Mouse (Mus musculus): ENCODE measurements around the gene Oscar. TPM values are rescaled to one million over a fixed set of nuclear protein-coding genes. Genes with fewer than 3 reads are reported as not detected.

Oscar gene
- polyA plus RNA-seq (2016; fragmentation: Nextera tagmentation; extraction: Ambion mirVana) = 0.08 TPM in 1 of 2 replicates, not detected in the other

DNA sequence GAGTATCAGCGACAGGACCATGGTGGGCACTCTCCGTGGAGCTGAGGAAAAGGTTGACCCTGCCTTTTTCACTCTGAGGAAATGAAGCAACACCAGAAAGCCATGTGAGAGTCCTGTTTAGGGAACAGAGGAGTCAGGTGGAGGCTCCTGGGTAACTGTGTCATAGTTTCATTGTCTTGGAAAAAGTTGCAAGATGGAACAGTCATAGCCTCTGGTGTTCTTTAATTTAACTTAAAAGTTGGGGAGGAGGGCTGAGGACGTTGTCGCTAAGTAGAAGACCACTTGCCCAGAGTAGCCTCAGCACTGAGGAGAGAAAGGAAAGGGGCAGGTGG lies at the start of gene Oscar:
Gene Oscar, minus strand, starts transcription at position 101 of the 332 bp plus-strand sequence.
- Histone ChIP-seq H3K27ac (no peak within 1 kb of the TSS), H3K4me3 (peak within 1 kb of the TSS; percentile 82), H3K9me3 (replicated peaks) (no peaks in the 10 kb centered on the region), H3K9ac (no peak within 1 kb of the TSS), H3K27me3 (replicated peaks) (peaks cover 6% of the 10 kb centered on the region; the same call in 1 of the 2 replicates), H3K36me3 (peaks cover 24% of the 10 kb centered on the region), H3K4me1 (peaks cover 31% of the 10 kb centered on the region), H3K4me2 (peak within 1 kb of the TSS; percentile 86)
- WGBS (ENCODE audit: insufficient replicate concordance) = 63% methylated on average over 4 of the region's 4 CpGs
- ATAC-seq = no peak

DNA sequence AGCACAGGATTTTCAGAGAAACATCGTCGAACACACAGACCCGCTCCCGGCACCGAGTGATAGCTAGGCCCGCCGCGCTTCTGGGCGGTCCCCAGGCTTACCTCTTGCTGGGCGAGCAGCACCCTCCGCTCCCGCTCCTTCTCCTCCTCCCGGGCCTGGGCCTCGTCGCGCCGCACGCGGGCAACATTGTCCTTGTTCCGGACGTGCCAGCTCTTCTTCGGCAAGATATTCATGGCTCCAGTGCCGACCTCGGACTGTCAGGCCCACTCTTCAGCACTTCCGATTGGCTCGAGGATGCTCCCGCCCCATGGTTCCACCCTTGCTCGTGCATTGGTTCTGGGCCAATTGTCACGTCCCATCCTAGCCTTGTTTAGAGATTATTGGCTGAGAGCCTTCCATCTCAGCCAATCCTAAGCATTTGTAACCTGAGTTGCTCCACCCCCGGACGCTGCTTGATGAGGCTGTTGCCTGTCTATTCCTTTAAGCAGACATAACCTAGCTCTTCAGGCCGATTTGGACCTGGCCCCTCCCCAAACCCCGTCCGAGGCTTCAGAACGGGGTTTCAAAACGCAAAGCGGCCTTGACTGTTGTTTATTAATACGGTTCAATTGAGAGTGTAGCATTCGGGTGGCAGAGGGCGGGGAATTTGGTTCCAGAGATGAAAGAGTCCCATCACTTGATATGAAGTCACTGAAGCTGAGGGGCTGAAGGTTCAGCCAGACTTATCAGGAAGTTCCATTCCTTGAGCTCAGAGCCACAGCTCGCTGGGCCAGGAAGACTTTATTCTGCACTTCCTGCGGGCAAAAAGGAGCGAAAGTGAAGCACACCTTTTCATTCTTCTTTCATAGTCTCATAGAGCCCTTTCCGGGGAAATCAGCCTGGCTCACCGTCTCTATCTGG lies 49.5 kb upstream of the Oscar start, which contains the start of gene Leng1:
Gene Leng1, minus strand, starts transcription at position 626 of the 900 bp plus-strand sequence.
- H3K9me3 ChIP-seq (replicated peaks) = no peaks in the 10 kb centered on the region
- H3K36me3 ChIP-seq = peaks cover 32% of the 10 kb centered on the region
- H3K4me3 ChIP-seq = peak within 1 kb of the TSS; percentile 78
- peak within 1 kb of the TSS; percentile 93 for H3K27ac ChIP-seq
- peaks cover 43% of the 10 kb centered on the region for H3K4me1 ChIP-seq
- 2% methylated on average over 45 of the region's 45 CpGs for WGBS (ENCODE audit: insufficient replicate concordance)
- ATAC-seq = peak; percentile 98
- no peaks in the 10 kb centered on the region for H3K27me3 ChIP-seq (replicated peaks)
- H3K9ac ChIP-seq = peak within 1 kb of the TSS; percentile 84
- H3K4me2 ChIP-seq = peak within 1 kb of the TSS; percentile 91

DNA sequence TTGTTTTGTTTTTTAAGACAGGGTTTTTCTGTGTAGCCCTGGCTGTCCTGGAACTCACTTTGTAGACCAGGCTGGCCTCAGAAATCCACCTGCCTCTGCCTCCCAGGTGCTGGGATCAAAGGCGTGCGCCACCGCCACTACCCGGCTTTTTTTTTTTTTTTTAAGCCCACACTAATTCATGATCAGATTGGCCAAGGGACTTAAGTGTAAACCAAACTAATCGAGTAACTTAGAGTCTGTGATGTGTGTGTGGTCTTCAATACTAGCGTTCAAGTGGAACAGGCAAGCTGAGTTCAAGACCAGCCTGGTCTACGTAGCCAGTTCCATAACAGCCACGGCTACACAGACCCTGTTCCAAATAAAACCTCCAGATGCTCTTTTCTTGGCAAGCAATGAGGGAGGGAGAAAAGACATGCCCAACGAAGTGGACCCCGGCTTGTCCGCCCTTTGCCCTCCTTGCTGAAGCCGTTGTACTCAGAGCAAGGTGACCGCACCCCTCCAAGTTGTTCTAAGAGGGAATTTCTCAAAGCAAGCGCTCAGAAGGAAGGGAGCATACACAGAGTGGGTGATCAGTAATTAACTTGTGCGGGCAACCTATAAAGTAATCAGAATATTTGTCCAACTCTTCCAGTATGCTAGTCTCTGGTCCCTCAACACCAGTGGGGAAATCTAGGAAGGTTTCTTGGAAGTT lies 48.7 kb upstream of the Oscar start:
- no peaks in the 10 kb centered on the region for H3K9me3 ChIP-seq (replicated peaks)
- H3K4me2 ChIP-seq = peak overlapping the region; percentile 91
- peak overlapping the region; percentile 78 for H3K4me3 ChIP-seq
- H3K27ac ChIP-seq = peak overlapping the region; percentile 93
- peak overlapping the region; percentile 84 for H3K9ac ChIP-seq
- H3K27me3 ChIP-seq (replicated peaks) = no peaks in the 10 kb centered on the region
- peaks cover 43% of the 10 kb centered on the region for H3K4me1 ChIP-seq
- WGBS (ENCODE audit: insufficient replicate concordance) = 19% methylated on average over 15 of the region's 15 CpGs
- peaks cover 40% of the 10 kb centered on the region for H3K36me3 ChIP-seq
- peak; percentile 36; the same call in 1 of the 2 replicates for ATAC-seq

DNA sequence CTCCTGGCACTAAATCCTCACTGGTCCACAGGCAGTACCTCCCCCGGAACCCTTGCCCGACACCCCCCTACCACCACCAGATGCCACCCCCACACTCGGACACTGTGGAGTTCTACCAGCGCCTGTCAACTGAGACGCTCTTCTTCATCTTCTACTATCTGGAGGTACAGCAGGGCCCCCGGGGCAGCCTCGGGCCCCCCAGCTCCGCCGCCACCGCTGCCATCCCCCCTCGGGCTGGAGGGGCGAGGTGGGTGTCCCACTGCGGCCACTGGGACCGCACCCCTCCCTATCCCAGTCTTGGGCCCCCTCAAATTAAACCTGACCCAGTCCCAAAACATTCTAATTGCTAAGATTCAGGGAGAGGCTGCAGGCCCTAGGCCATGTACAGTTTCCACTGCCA lies 42.6 kb upstream of the Oscar start:
- H3K36me3 ChIP-seq = peaks cover 100% of the 10 kb centered on the region
- no peaks in the 10 kb centered on the region for H3K9me3 ChIP-seq (replicated peaks)
- WGBS (ENCODE audit: insufficient replicate concordance) = 85% methylated on average over 14 of the region's 14 CpGs
- H3K27me3 ChIP-seq (replicated peaks) = no peaks in the 10 kb centered on the region
- H3K4me3 ChIP-seq = no peak overlapping the region
- H3K27ac ChIP-seq = no peak overlapping the region
- ATAC-seq = no peak
- no peak overlapping the region for H3K9ac ChIP-seq
- peaks cover 13% of the 10 kb centered on the region for H3K4me1 ChIP-seq
- no peak overlapping the region for H3K4me2 ChIP-seq

DNA sequence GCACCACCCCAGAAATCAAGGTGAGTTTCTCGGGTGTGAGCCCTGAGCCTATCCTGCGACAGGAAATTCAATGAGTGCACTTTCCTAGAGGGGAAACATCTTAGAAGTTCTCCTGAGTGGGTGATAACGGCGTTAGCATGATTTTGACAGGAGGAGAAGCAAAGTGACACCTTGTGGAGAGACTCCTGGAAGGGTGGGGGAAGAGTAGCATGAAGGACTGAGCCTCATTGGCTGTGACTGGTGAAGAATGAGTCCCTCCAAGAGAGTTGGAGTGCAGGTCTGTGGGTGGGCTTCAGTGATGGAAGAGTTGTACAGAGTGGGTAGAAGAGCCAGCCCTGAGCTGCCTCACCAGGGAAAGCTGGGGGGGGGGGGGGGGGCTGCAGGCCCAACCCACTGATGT lies 41.0 kb upstream of the Oscar start:
- Histone ChIP-seq H3K27me3 (replicated peaks) (no peaks in the 10 kb centered on the region), H3K4me3 (no peak overlapping the region), H3K4me2 (no peak overlapping the region), H3K9ac (no peak overlapping the region), H3K4me1 (0 out of 2 replicates have a peak, but pooled peaks cover 3% of the 10 kb centered on the region), H3K9me3 (replicated peaks) (no peaks in the 10 kb centered on the region), H3K36me3 (peaks cover 100% of the 10 kb centered on the region), H3K27ac (no peak overlapping the region)
- 83% methylated on average over 4 of the region's 4 CpGs for WGBS (ENCODE audit: insufficient replicate concordance)
- ATAC-seq = no peak

DNA sequence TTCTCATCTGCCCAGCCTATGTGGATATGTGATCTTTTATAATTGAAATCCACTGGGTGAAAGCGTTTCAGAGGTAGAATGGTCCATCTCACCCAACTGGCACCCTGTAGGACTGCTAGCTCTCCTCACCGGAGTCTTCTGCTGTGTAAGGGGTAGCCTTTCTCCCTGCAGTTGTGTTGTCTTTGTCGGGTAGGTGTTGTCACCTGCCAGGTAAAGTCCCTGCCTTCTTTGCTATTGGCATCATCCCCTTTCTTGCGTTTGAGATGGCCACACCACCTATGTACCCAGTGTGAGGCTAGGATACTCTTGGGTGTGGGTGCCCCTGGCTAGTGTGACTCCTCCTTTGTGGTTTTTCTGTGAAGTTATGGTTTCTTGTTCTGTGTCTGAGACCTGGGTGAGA lies 30.7 kb upstream of the Oscar start:
- peak overlapping the region; percentile 97 for H3K4me3 ChIP-seq
- 52% methylated on average over 4 of the region's 4 CpGs for WGBS (ENCODE audit: insufficient replicate concordance)
- H3K27ac ChIP-seq = peak overlapping the region; percentile 90; the same call in 1 of the 2 replicates

DNA sequence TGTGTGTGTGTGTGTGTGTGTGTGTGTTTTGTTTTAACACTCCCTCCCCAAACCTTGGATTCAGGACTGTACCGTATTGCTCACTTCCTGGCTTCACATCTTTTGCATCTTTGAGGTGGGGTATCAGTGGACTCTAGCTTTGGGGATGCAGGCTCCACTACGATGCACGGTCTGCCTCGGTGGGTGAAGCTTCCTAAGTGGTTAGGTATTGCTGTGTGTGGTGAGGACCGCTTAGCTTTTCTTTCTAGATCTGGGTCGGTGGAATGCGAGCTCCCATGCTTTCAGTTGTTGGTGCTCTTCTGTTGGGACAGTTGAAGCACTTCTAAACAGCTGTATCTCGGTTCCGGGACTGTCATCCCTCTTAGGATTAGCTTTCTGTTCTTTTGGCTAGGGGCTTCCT lies 30.2 kb upstream of the Oscar start:
- WGBS (ENCODE audit: insufficient replicate concordance) = 12% methylated on average over 9 of the region's 9 CpGs
- peak overlapping the region; percentile 99 for H3K9ac ChIP-seq
- no peaks in the 10 kb centered on the region for H3K9me3 ChIP-seq (replicated peaks)
- no peak for ATAC-seq
- peaks cover 57% of the 10 kb centered on the region for H3K36me3 ChIP-seq
- H3K4me2 ChIP-seq = peak overlapping the region; percentile 84
- peak overlapping the region; percentile 97 for H3K4me3 ChIP-seq
- peak overlapping the region; percentile 90 for H3K27ac ChIP-seq
- H3K27me3 ChIP-seq (replicated peaks) = no peaks in the 10 kb centered on the region
- peaks cover 50% of the 10 kb centered on the region for H3K4me1 ChIP-seq

More for the DNA sequence above, 30.7 kb upstream of the Oscar start:
- ATAC-seq = no peak
- peak overlapping the region; percentile 84 for H3K4me2 ChIP-seq
- peaks cover 50% of the 10 kb centered on the region for H3K4me1 ChIP-seq
- H3K9me3 ChIP-seq (replicated peaks) = no peaks in the 10 kb centered on the region
- H3K9ac ChIP-seq = peak overlapping the region; percentile 99
- peaks cover 57% of the 10 kb centered on the region for H3K36me3 ChIP-seq
- no peaks in the 10 kb centered on the region for H3K27me3 ChIP-seq (replicated peaks)

DNA sequence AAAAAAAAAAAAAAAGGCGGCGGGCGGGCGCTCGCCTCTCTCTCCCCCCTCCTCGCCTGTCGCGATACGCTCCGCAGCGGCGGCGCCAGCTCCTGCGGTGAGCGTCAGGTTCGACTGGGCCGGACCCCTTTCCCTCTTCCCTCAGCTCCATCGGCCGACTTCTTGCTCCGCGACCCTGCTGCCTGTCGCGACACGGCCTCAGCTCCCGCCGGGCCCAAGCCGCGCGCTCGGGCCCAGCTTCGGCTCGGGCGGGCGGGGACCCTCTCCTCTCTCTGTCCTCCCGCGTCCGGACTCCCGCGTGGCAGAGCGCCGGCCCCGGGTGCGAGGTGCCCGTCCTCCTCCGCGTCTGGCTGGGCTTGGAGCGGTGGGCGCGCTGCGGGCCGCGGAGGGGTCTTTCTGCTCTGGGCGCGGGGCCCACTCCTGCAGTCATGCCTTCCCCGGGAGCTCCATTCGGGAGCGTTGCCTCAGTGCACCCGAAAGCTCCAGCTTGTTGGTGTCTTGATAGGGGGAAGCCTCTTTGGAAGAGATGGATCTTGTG lies 29.6 kb upstream of the Oscar start:
- Histone ChIP-seq H3K4me2 (peak overlapping the region; percentile 84), H3K4me3 (peak overlapping the region; percentile 97), H3K9me3 (replicated peaks) (no peaks in the 10 kb centered on the region), H3K36me3 (peaks cover 57% of the 10 kb centered on the region), H3K27ac (peak overlapping the region; percentile 90), H3K9ac (peak overlapping the region; percentile 99), H3K27me3 (replicated peaks) (no peaks in the 10 kb centered on the region), H3K4me1 (peaks cover 50% of the 10 kb centered on the region)
- WGBS (ENCODE audit: insufficient replicate concordance) = under 1% methylated on average over 54 of the region's 58 CpGs
- no peak for ATAC-seq

DNA sequence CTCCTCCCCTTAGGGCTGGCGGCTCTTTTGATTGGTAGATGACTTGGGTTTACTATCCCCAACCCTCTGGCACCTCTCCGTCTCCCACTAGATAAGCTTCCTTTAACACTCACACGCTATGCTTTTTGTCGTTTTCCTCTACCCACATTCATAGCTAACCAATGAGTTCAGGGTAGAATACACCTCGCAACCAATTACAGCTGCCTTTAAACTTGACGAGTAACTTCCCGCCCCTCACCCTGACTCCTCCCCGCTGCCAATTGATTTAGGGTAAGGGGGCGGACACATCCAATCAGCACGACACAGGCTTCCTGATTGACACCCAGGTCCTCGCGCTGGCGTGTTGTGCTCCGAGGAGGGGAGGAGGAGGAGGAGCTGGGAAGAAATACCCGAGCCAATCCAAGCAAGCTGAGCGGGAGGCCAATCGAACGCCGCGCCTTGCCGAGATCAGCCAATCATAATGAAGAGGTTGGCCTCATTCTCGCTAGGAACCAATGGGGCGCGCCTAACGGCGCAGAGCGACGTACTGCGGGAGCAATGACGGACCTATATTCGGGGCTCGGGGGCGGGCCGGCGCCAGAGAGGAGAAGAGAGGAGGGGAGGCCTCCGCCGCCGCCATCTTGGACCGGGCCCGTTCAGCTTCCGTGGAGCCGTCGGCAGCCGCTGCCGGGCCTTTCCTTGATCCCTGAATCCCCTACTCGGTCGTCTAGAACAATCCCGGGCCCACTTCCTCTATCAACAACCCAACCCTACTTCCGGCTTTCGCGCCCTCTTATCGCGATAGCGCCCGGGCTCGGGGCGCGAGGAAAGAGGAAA lies 28.9 kb upstream of the Oscar start, which contains the start of gene Cnot3:
Gene Cnot3, plus strand, starts transcription at position 597 of the 816 bp plus-strand sequence.
- H3K36me3 ChIP-seq = peaks cover 57% of the 10 kb centered on the region

DNA sequence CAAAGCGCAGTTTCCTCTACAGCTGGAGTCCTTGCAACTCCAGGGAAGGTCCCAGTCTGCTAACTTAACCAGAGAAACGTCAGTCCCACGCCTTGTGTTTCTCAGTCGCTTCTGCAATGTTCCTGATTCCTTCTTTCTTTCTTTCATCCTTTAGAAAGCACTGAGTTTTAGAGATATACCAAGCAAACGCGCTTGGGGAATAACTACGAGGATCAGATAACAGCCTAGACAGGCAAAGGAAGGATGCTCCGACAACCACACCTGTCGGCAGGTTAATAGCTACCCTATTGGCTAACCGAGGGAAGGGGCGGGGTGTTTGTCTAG lies 28.4 kb upstream of the Oscar start:
- Histone ChIP-seq H3K9me3 (replicated peaks) (no peaks in the 10 kb centered on the region), H3K27me3 (replicated peaks) (no peaks in the 10 kb centered on the region), H3K4me2 (peak overlapping the region; percentile 76), H3K9ac (peak overlapping the region; percentile 42; the same call in 1 of the 2 replicates), H3K27ac (peak overlapping the region; percentile 91), H3K4me1 (peaks cover 47% of the 10 kb centered on the region), H3K4me3 (peak overlapping the region; percentile 97), H3K36me3 (peaks cover 59% of the 10 kb centered on the region)
- ATAC-seq = no peak
- 2% methylated on average over 11 of the region's 11 CpGs for WGBS (ENCODE audit: insufficient replicate concordance)

More for the DNA sequence above, 28.9 kb upstream of the Oscar start, which contains the start of gene Cnot3:
- Histone ChIP-seq H3K27me3 (replicated peaks) (no peaks in the 10 kb centered on the region), H3K9me3 (replicated peaks) (no peaks in the 10 kb centered on the region), H3K4me1 (peaks cover 50% of the 10 kb centered on the region), H3K9ac (peak within 1 kb of the TSS; percentile 99), H3K4me3 (peak within 1 kb of the TSS; percentile 97), H3K4me2 (peak within 1 kb of the TSS; percentile 84), H3K27ac (peak within 1 kb of the TSS; percentile 91)
- WGBS (ENCODE audit: insufficient replicate concordance) = under 1% methylated on average over 51 of the region's 58 CpGs
- ATAC-seq = peak; percentile 96

DNA sequence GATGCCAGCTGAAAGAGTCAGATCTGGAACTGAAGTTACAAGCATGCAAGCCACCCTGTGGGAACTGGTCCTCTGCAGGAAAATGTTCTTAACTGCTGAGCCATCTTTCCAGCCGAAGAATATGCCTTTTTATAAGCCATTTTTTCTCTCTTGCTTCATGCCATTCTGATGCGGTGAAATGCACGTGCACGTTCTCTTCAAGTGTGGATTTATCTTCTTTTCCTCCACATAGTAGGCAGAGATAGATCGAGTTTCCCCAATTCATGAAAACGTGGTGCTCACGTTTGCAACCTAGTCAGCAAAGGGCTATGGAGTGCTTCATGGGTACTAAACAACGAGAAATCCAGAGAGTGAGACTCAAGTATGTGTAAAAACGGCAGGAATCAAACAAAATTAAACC lies 27.9 kb upstream of the Oscar start:
- H3K27me3 ChIP-seq (replicated peaks) = no peaks in the 10 kb centered on the region
- H3K4me3 ChIP-seq = peak overlapping the region; percentile 97
- no peak overlapping the region for H3K9ac ChIP-seq
- H3K4me1 ChIP-seq = peaks cover 43% of the 10 kb centered on the region
- peak overlapping the region; percentile 76 for H3K4me2 ChIP-seq
- no peaks in the 10 kb centered on the region for H3K9me3 ChIP-seq (replicated peaks)
- H3K36me3 ChIP-seq = peaks cover 60% of the 10 kb centered on the region
- ATAC-seq = no peak
- WGBS (ENCODE audit: insufficient replicate concordance) = 12% methylated on average over 9 of the region's 9 CpGs
- H3K27ac ChIP-seq = peak overlapping the region; percentile 91
